Mouse (Mus musculus) testis, adult 2 months (tissue): ENCODE measurements around the gene Kif2a.

ENCODE experiments used
- CTCF ChIP-seq: fragments of 200-500 bp; IDR thresholded peaks from 2 replicates; pipeline ENCODE4 v1.5.1; 2012; ENCODE audit warnings: low read depth, mild to moderate bottlenecking, inconsistent platforms, low read length, moderate library complexity; ENCODE audit not compliant: control insufficient read depth, insufficient read depth, insufficient replicate concordance
- POLR2A ChIP-seq: fragments of 200-500 bp; IDR thresholded peaks from 2 replicates; pipeline ENCODE4 v1.6.1; 2012; ENCODE audit warnings: low read depth, mild to moderate bottlenecking, inconsistent platforms, low read length, moderate library complexity; ENCODE audit not compliant: control insufficient read depth

DNA sequence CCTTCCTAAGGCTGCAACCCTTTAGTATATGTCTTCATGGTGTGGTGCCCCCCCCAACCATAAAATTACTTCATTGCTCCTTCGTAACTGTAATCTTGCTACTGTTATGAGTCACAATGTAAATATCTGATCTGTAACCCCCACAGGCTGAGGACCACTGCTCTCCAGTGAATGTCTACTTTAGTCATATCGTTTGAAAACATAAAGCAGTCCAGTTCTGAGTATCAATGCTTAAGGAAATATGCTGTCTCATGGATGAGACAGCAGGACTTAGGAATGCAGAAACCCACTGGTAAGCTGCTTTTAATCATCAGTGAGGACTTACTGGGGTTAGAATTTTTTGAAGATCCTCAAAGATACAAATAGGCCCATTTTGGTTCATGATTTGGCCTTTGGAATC is 2.5 kb downstream of the Kif2a start:
- no peak for TF ChIP-seq CTCF
- no peak for TF ChIP-seq POLR2A
